Mouse (Mus musculus) midbrain, embryonic 16.5 days (tissue): Measurements from ENCODE around the gene Cap1. TPM values are rescaled to one million over a fixed set of nuclear protein-coding genes. Genes with fewer than 3 reads are reported as not detected.

Experiments
- ATAC-seq: fragments of 200-750 bp; cut with Nextera tagmentation; 2 replicates; pipeline ENCODE4 v1.8.0; 2017; ENCODE audit warnings: moderate TSS enrichment
- H3K27ac ChIP-seq: fragments of 300-500 bp; sonication (generic); 2 replicates; pipeline ENCODE4 v1.5.1; 2014; ENCODE audit warnings: mild to moderate bottlenecking, low read length, mixed read lengths
- H3K27me3 ChIP-seq: fragments of 300-500 bp; sonication (generic); 2 replicates; pipeline ENCODE4 v1.6.1; 2014; ENCODE audit warnings: low read depth, low read length, mixed read lengths; ENCODE audit not compliant: control insufficient read depth, insufficient read depth
- H3K36me3 ChIP-seq: fragments of 300-500 bp; sonication (generic); 2 replicates; pipeline ENCODE4 v1.6.1; 2014; ENCODE audit warnings: mild to moderate bottlenecking, low read length, moderate library complexity, mixed read lengths; ENCODE audit not compliant: control insufficient read depth, insufficient read depth
- H3K4me1 ChIP-seq: fragments of 300-500 bp; sonication (generic); 2 replicates; pipeline ENCODE4 v1.6.1; 2014; ENCODE audit warnings: mild to moderate bottlenecking, low read length, mixed read lengths; ENCODE audit not compliant: control insufficient read depth, insufficient read depth
- H3K4me2 ChIP-seq: fragments of 300-500 bp; sonication (generic); 2 replicates; pipeline ENCODE4 v1.6.1; 2014; ENCODE audit warnings: mild to moderate bottlenecking, low read length, mixed read lengths
- H3K4me3 ChIP-seq: fragments of 300-500 bp; sonication (generic); 2 replicates; pipeline ENCODE4 v1.5.1; 2014; ENCODE audit warnings: low read depth, mild to moderate bottlenecking, low read length, moderate library complexity, mixed read lengths
- H3K9ac ChIP-seq: fragments of 300-500 bp; sonication (generic); 2 replicates; pipeline ENCODE4 v1.6.1; 2014; ENCODE audit warnings: low read depth, low read length, mixed read lengths
- H3K9me3 ChIP-seq: fragments of 300-500 bp; sonication (generic); replicated peaks from 2 replicates; pipeline ENCODE4 v1.6.1; 2014; ENCODE audit warnings: mild to moderate bottlenecking, low read length, mixed read lengths; ENCODE audit not compliant: control insufficient read depth, poor library complexity, severe bottlenecking
- WGBS: fragments of 180-500 bp; shearing (Covaris S2); extraction: QIAGEN DNeasy Blood & Tissue Kit; methylation state at CpG from one replicate; pipeline ENCODE4 v1.1.7; 2014; 5-methylcytosine and 5-hydroxymethylcytosine counted together
- polyA plus RNA-seq: library from polyadenylated mRNA; unstranded; fragments of >200 nt; fragmentation: Nextera tagmentation; extraction: Ambion mirVana; gene quantifications from 2 replicates; pipeline ENCODE4 v1.2.1, GENCODE M21; 2015

The Cap1 gene
- polyA plus RNA-seq: 70.3 and 75.0 TPM in 2 replicates

GRCm38 (mm10) chr4:122885768-122886578 is at the start of gene Cap1:
Cap1 (minus strand) TSS chr4:122886056.
- ATAC-seq: peak; percentile 96
- Histone ChIP-seq H3K36me3 (no peaks in the 10 kb centered on the region), H3K4me2 (peak within 1 kb of the TSS; percentile 71), H3K4me3 (peak within 1 kb of the TSS; percentile 86), H3K27ac (peak within 1 kb of the TSS; percentile 98), H3K4me1 (peaks cover 30% of the 10 kb centered on the region), H3K9me3 (no peaks in the 10 kb centered on the region), H3K9ac (peak within 1 kb of the TSS; percentile 86), H3K27me3 (no peaks in the 10 kb centered on the region)
- under 1% methylated on average over 49 of the region's 49 CpGs for WGBS

GRCm38 (mm10) chr4:122933857-122934256 is 48.0 kb upstream of the Cap1 start:
- no peak overlapping the region for H3K27ac ChIP-seq
- no peak for ATAC-seq
- H3K4me1 ChIP-seq: no peaks in the 10 kb centered on the region
- H3K9me3 ChIP-seq: no peaks in the 10 kb centered on the region
- H3K4me3 ChIP-seq: no peak overlapping the region
- no peak overlapping the region for H3K4me2 ChIP-seq
- 42% methylated on average over 3 of the region's 3 CpGs for WGBS
- no peak overlapping the region for H3K9ac ChIP-seq
- H3K27me3 ChIP-seq: no peaks in the 10 kb centered on the region
- no peaks in the 10 kb centered on the region for H3K36me3 ChIP-seq

- H3K27ac ChIP-seq: no peak overlapping the region
- no peak for ATAC-seq
- no peaks in the 10 kb centered on the region for H3K4me1 ChIP-seq
- no peaks in the 10 kb centered on the region for H3K36me3 ChIP-seq
- no peak overlapping the region for H3K4me3 ChIP-seq
- H3K9me3 ChIP-seq: no peaks in the 10 kb centered on the region
- no peak overlapping the region for H3K9ac ChIP-seq
- WGBS: 87% methylated on average over 3 of the region's 3 CpGs
- no peak overlapping the region for H3K4me2 ChIP-seq
- no peaks in the 10 kb centered on the region for H3K27me3 ChIP-seq
These were observed 47.3 kb upstream of the Cap1 start for GRCm38 (mm10) chr4:122933051-122933591.

GRCm38 (mm10) chr4:122932239-122932978 is 46.6 kb upstream of the Cap1 start:
- Histone ChIP-seq H3K36me3 (no peaks in the 10 kb centered on the region), H3K4me3 (no peak overlapping the region), H3K4me2 (no peak overlapping the region), H3K9ac (no peak overlapping the region), H3K9me3 (no peaks in the 10 kb centered on the region), H3K27me3 (no peaks in the 10 kb centered on the region), H3K27ac (no peak overlapping the region), H3K4me1 (no peaks in the 10 kb centered on the region)
- ATAC-seq: no peak
- WGBS: 85% methylated on average over 8 of the region's 8 CpGs

- Histone ChIP-seq H3K27ac (no peak overlapping the region), H3K27me3 (no peaks in the 10 kb centered on the region), H3K4me1 (no peaks in the 10 kb centered on the region), H3K9me3 (no peaks in the 10 kb centered on the region), H3K4me3 (no peak overlapping the region), H3K4me2 (no peak overlapping the region), H3K9ac (no peak overlapping the region), H3K36me3 (no peaks in the 10 kb centered on the region)
- no peak for ATAC-seq
- 91% methylated on average over 2 of the region's 2 CpGs for WGBS
These were observed 45.2 kb upstream of the Cap1 start for GRCm38 (mm10) chr4:122930939-122931590.

GRCm38 (mm10) chr4:122923392-122924344 is 37.8 kb upstream of the Cap1 start:
- 89% methylated on average over 15 of the region's 15 CpGs for WGBS
- Histone ChIP-seq H3K27ac (no peak overlapping the region), H3K4me2 (no peak overlapping the region), H3K9me3 (no peaks in the 10 kb centered on the region), H3K36me3 (no peaks in the 10 kb centered on the region), H3K27me3 (no peaks in the 10 kb centered on the region), H3K4me1 (no peaks in the 10 kb centered on the region), H3K9ac (no peak overlapping the region), H3K4me3 (no peak overlapping the region)
- no peak for ATAC-seq

GRCm38 (mm10) chr4:122922841-122923240 is 37.0 kb upstream of the Cap1 start:
- H3K4me2 ChIP-seq: no peak overlapping the region
- H3K4me1 ChIP-seq: no peaks in the 10 kb centered on the region
- H3K36me3 ChIP-seq: no peaks in the 10 kb centered on the region
- no peak for ATAC-seq
- 5% methylated on average over 1 of the region's 1 CpGs for WGBS
- no peak overlapping the region for H3K27ac ChIP-seq
- H3K4me3 ChIP-seq: no peak overlapping the region
- no peaks in the 10 kb centered on the region for H3K9me3 ChIP-seq
- H3K27me3 ChIP-seq: no peaks in the 10 kb centered on the region
- no peak overlapping the region for H3K9ac ChIP-seq

GRCm38 (mm10) chr4:122915985-122916384 is 30.1 kb upstream of the Cap1 start:
- H3K27me3 ChIP-seq: no peaks in the 10 kb centered on the region
- no peak for ATAC-seq
- H3K9me3 ChIP-seq: no peaks in the 10 kb centered on the region
- H3K4me1 ChIP-seq: no peaks in the 10 kb centered on the region
- no peak overlapping the region for H3K27ac ChIP-seq
- H3K9ac ChIP-seq: no peak overlapping the region
- H3K4me2 ChIP-seq: no peak overlapping the region
- 89% methylated on average over 4 of the region's 4 CpGs for WGBS
- H3K36me3 ChIP-seq: no peaks in the 10 kb centered on the region
- no peak overlapping the region for H3K4me3 ChIP-seq
